Mouse (Mus musculus) limb, embryonic 12.5 days (tissue): ENCODE measurements around the gene Tmem258. TPM values are rescaled to one million over a fixed set of nuclear protein-coding genes. Genes with fewer than 3 reads are reported as not detected.

Experiments
- ATAC-seq: fragments of 200-750 bp; cut with Nextera tagmentation; 2 replicates; pipeline ENCODE4 v1.8.0; 2017; ENCODE audit warnings: low read depth, moderate TSS enrichment; ENCODE audit not compliant: insufficient number of reproducible peaks, insufficient read depth, low FRiP score, low TSS enrichment
- H3K27ac ChIP-seq: fragments of 300-500 bp; sonication (generic); 2 replicates; pipeline ENCODE4 v1.5.1; 2016; ENCODE audit warnings: mild to moderate bottlenecking, moderate library complexity
- H3K27me3 ChIP-seq: fragments of 300-500 bp; sonication (generic); 2 replicates; pipeline ENCODE4 v1.6.1; 2016; ENCODE audit warnings: mild to moderate bottlenecking, moderate library complexity
- H3K36me3 ChIP-seq: fragments of 300-500 bp; sonication (generic); 2 replicates; pipeline ENCODE4 v1.6.1; 2016; ENCODE audit warnings: mild to moderate bottlenecking, moderate library complexity
- H3K4me1 ChIP-seq: fragments of 300-500 bp; sonication (generic); replicated peaks from 2 replicates; pipeline ENCODE4 v1.6.1; 2016
- H3K4me2 ChIP-seq: fragments of 300-500 bp; sonication (generic); 2 replicates; pipeline ENCODE4 v1.6.1; 2016; ENCODE audit warnings: mild to moderate bottlenecking, moderate library complexity
- H3K4me3 ChIP-seq: fragments of 300-500 bp; sonication (generic); replicated peaks from 2 replicates; pipeline ENCODE4 v1.5.1; 2016; ENCODE audit warnings: mild to moderate bottlenecking
- H3K9ac ChIP-seq: fragments of 300-500 bp; sonication (generic); replicated peaks from 2 replicates; pipeline ENCODE4 v1.6.1; 2016; ENCODE audit warnings: mild to moderate bottlenecking, moderate library complexity
- H3K9me3 ChIP-seq: fragments of 300-500 bp; sonication (generic); 2 replicates; pipeline ENCODE4 v1.6.1; 2016; ENCODE audit warnings: mild to moderate bottlenecking, moderate library complexity
- WGBS: fragments of 180-500 bp; shearing (Covaris S2); methylation state at CpG from one replicate; pipeline ENCODE4 v1.1.7; 2016; 5-methylcytosine and 5-hydroxymethylcytosine counted together
- polyA plus RNA-seq: library from polyadenylated mRNA; unstranded; fragments of >200 nt; fragmentation: Nextera tagmentation; extraction: Ambion mirVana; gene quantifications from 2 replicates; pipeline ENCODE4 v1.2.1, GENCODE M21; 2016

Gene Tmem258
- polyA plus RNA-seq, 1 experiment from 2014 or later = 421 TPM

GRCm38 (mm10) chr19:10171846-10172245 lies 32.0 kb upstream of the Tmem258 start:
- Histone ChIP-seq H3K9me3 (no peaks in the 10 kb centered on the region), H3K4me2 (no peak overlapping the region), H3K27ac (no peak overlapping the region), H3K27me3 (no peaks in the 10 kb centered on the region), H3K4me3 (no peak overlapping the region), H3K9ac (no peak overlapping the region), H3K4me1 (no peaks in the 10 kb centered on the region), H3K36me3 (no peaks in the 10 kb centered on the region)
- ATAC-seq = no peak

- Histone ChIP-seq H3K4me3 (no peak overlapping the region), H3K9ac (no peak overlapping the region), H3K9me3 (no peaks in the 10 kb centered on the region), H3K27ac (no peak overlapping the region), H3K27me3 (no peaks in the 10 kb centered on the region), H3K4me1 (no peaks in the 10 kb centered on the region), H3K36me3 (no peaks in the 10 kb centered on the region), H3K4me2 (no peak overlapping the region)
- no peak for ATAC-seq
- WGBS = 81% methylated on average over 5 of the region's 5 CpGs
Observed at GRCm38 (mm10) chr19:10173116-10173718, 30.6 kb upstream of the Tmem258 start.

GRCm38 (mm10) chr19:10173844-10174539 lies 29.8 kb upstream of the Tmem258 start:
- H3K4me1 ChIP-seq = no peaks in the 10 kb centered on the region
- 89% methylated on average over 7 of the region's 7 CpGs for WGBS
- no peak overlapping the region for H3K27ac ChIP-seq
- no peak for ATAC-seq
- no peak overlapping the region for H3K9ac ChIP-seq
- no peak overlapping the region for H3K4me3 ChIP-seq
- no peaks in the 10 kb centered on the region for H3K9me3 ChIP-seq
- no peaks in the 10 kb centered on the region for H3K36me3 ChIP-seq
- no peaks in the 10 kb centered on the region for H3K27me3 ChIP-seq
- no peak overlapping the region for H3K4me2 ChIP-seq

GRCm38 (mm10) chr19:10174956-10175355 lies 28.9 kb upstream of the Tmem258 start:
- H3K4me1 ChIP-seq = no peaks in the 10 kb centered on the region
- no peak overlapping the region for H3K4me2 ChIP-seq
- H3K9ac ChIP-seq = no peak overlapping the region
- WGBS = 65% methylated on average over 4 of the region's 4 CpGs
- no peak overlapping the region for H3K4me3 ChIP-seq
- no peak for ATAC-seq
- no peaks in the 10 kb centered on the region for H3K36me3 ChIP-seq
- no peaks in the 10 kb centered on the region for H3K9me3 ChIP-seq
- no peak overlapping the region for H3K27ac ChIP-seq
- H3K27me3 ChIP-seq = no peaks in the 10 kb centered on the region

GRCm38 (mm10) chr19:10176477-10176876 lies 27.3 kb upstream of the Tmem258 start:
- Histone ChIP-seq H3K9me3 (no peaks in the 10 kb centered on the region), H3K27ac (no peak overlapping the region), H3K36me3 (no peaks in the 10 kb centered on the region), H3K4me1 (no peaks in the 10 kb centered on the region), H3K4me3 (no peak overlapping the region), H3K9ac (no peak overlapping the region), H3K27me3 (no peaks in the 10 kb centered on the region), H3K4me2 (no peak overlapping the region)
- 72% methylated on average over 1 of the region's 1 CpGs for WGBS
- ATAC-seq = no peak

- Histone ChIP-seq H3K36me3 (no peaks in the 10 kb centered on the region), H3K4me2 (no peak overlapping the region), H3K4me1 (no peaks in the 10 kb centered on the region), H3K9me3 (no peaks in the 10 kb centered on the region), H3K9ac (no peak overlapping the region), H3K4me3 (no peak overlapping the region), H3K27me3 (no peaks in the 10 kb centered on the region), H3K27ac (no peak overlapping the region)
- ATAC-seq = no peak
- WGBS = 73% methylated on average over 7 of the region's 7 CpGs
Observed at GRCm38 (mm10) chr19:10176941-10177372, 26.9 kb upstream of the Tmem258 start.

- Histone ChIP-seq H3K9me3 (no peaks in the 10 kb centered on the region), H3K27ac (no peak overlapping the region), H3K4me1 (peaks cover 16% of the 10 kb centered on the region), H3K4me2 (no peak overlapping the region), H3K4me3 (no peak overlapping the region), H3K9ac (no peak overlapping the region), H3K27me3 (no peaks in the 10 kb centered on the region), H3K36me3 (peaks cover 18% of the 10 kb centered on the region)
- 92% methylated on average over 7 of the region's 7 CpGs for WGBS
- ATAC-seq = no peak
Observed at GRCm38 (mm10) chr19:10181225-10181624, 22.6 kb upstream of the Tmem258 start.

- Histone ChIP-seq H3K9me3 (no peaks in the 10 kb centered on the region), H3K36me3 (peaks cover 27% of the 10 kb centered on the region), H3K27me3 (no peaks in the 10 kb centered on the region), H3K4me1 (peaks cover 16% of the 10 kb centered on the region), H3K9ac (peak overlapping the region; percentile 86; the same call in 1 of the 2 replicates), H3K27ac (0 out of 2 replicates have a peak overlapping the region, but pooled peaks have one; percentile 93), H3K4me3 (peak overlapping the region; percentile 84), H3K4me2 (peak overlapping the region; percentile 71)
- no peak for ATAC-seq
- 33% methylated on average over 7 of the region's 7 CpGs for WGBS
Observed at GRCm38 (mm10) chr19:10182142-10182541, 21.7 kb upstream of the Tmem258 start.

- Histone ChIP-seq H3K9ac (peak within 1 kb of the TSS; percentile 86), H3K4me1 (peaks cover 19% of the 10 kb centered on the region), H3K4me2 (peak within 1 kb of the TSS; percentile 71), H3K36me3 (peaks cover 33% of the 10 kb centered on the region), H3K9me3 (no peaks in the 10 kb centered on the region), H3K27ac (peak within 1 kb of the TSS; percentile 93), H3K27me3 (no peaks in the 10 kb centered on the region), H3K4me3 (peak within 1 kb of the TSS; percentile 84)
- ATAC-seq = peak; percentile 95
- WGBS = under 1% methylated on average over 70 of the region's 70 CpGs
Observed at GRCm38 (mm10) chr19:10182670-10183298, 21.0 kb upstream of the Tmem258 start, which contains the start of gene Fads1. Gene Fads1 (plus strand): TSS chr19:10182888.

GRCm38 (mm10) chr19:10183299-10183983 lies 20.4 kb upstream of the Tmem258 start:
- H3K9me3 ChIP-seq = no peaks in the 10 kb centered on the region
- peak; percentile 67 for ATAC-seq

GRCm38 (mm10) chr19:10184096-10184495 lies 19.7 kb upstream of the Tmem258 start:
- peak overlapping the region; percentile 71 for H3K4me2 ChIP-seq

More at GRCm38 (mm10) chr19:10183299-10183983, 20.4 kb upstream of the Tmem258 start:
- Histone ChIP-seq H3K36me3 (peaks cover 40% of the 10 kb centered on the region), H3K4me3 (peak overlapping the region; percentile 84), H3K4me2 (peak overlapping the region; percentile 71), H3K4me1 (peaks cover 20% of the 10 kb centered on the region), H3K9ac (peak overlapping the region; percentile 86), H3K27ac (peak overlapping the region; percentile 93), H3K27me3 (no peaks in the 10 kb centered on the region)
- WGBS = 1% methylated on average over 35 of the region's 35 CpGs

More at GRCm38 (mm10) chr19:10184096-10184495, 19.7 kb upstream of the Tmem258 start:
- H3K9ac ChIP-seq = peak overlapping the region; percentile 86
- H3K27me3 ChIP-seq = no peaks in the 10 kb centered on the region
- H3K4me3 ChIP-seq = peak overlapping the region; percentile 84
- peaks cover 46% of the 10 kb centered on the region for H3K36me3 ChIP-seq
- H3K9me3 ChIP-seq = no peaks in the 10 kb centered on the region
- H3K4me1 ChIP-seq = peaks cover 20% of the 10 kb centered on the region
- no peak for ATAC-seq
- 4% methylated on average over 12 of the region's 12 CpGs for WGBS
- peak overlapping the region; percentile 93 for H3K27ac ChIP-seq
